Mouse (Mus musculus): ENCODE results near the gene Evpl. TPM values are rescaled to one million over a fixed set of nuclear protein-coding genes. Genes with fewer than 3 reads are reported as not detected.
A peak's percentile ranks its signal among the peaks of the same experiment; 100 is the strongest.

Gene Evpl
- polyA plus RNA-seq, 1 experiment from 2014 or later: 1.00 TPM

DNA sequence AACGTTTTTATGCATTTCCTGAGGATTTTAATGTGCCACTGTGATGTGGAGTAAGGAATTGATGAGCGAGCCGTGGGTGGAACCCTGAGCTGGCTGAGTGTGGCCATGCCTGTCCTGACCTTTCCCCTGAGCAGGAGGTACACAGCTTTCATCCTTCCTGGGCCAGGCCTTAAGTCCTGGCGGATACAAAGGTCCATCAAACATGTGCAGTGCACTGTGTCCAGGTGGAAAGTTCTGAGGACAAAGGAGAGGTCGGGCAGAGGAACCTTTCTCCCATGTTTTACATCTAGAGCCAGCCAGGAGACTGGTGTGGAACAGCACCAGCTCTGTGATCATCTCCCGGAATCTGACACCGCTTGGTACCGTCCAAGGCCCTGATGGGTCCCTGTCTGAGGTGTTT, 28.6 kb downstream of the Evpl start:
- Histone ChIP-seq H3K4me2 (no peak overlapping the region), H3K9me3 (replicated peaks) (no peaks in the 10 kb centered on the region)

DNA sequence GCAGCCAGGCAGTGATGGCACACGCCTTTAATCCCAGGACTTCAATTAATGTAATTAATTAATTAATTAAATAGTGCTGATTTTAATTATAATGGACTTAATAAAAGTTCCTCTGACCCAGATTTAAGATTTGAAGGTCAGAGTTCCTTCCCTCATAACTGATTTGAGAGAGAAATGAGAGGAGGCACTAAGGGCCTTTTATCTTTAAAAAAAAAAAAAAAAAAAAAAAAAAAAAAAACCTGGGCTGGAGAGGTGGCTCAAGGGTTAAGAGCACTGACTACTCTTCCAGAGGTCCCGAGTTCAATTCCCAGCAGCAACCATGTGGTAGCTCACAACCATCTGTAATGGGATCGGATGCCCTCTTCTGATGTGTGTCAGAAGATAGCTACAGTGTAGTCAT, 29.2 kb downstream of the Evpl start:
- no peak for ATAC-seq (ENCODE audit: low FRiP score)
- no peak overlapping the region for H3K4me2 ChIP-seq
- H3K4me3 ChIP-seq (replicated peaks): no peak overlapping the region
- no peaks in the 10 kb centered on the region for H3K9me3 ChIP-seq (replicated peaks)
- no peaks in the 10 kb centered on the region for H3K27me3 ChIP-seq (replicated peaks)
- H3K9ac ChIP-seq (replicated peaks): no peak overlapping the region
- 89% methylated on average over 3 of the region's 3 CpGs for WGBS
- H3K27ac ChIP-seq (replicated peaks): no peak overlapping the region
- H3K36me3 ChIP-seq: peaks cover 26% of the 10 kb centered on the region
- H3K4me1 ChIP-seq: no peaks in the 10 kb centered on the region

More for the DNA sequence above, 28.6 kb downstream of the Evpl start:
- H3K9ac ChIP-seq (replicated peaks): no peak overlapping the region
- H3K4me3 ChIP-seq (replicated peaks): no peak overlapping the region
- ATAC-seq (ENCODE audit: low FRiP score): no peak
- peaks cover 26% of the 10 kb centered on the region for H3K36me3 ChIP-seq
- 82% methylated on average over 8 of the region's 8 CpGs for WGBS
- H3K27ac ChIP-seq (replicated peaks): no peak overlapping the region
- H3K27me3 ChIP-seq (replicated peaks): no peaks in the 10 kb centered on the region
- no peaks in the 10 kb centered on the region for H3K4me1 ChIP-seq

DNA sequence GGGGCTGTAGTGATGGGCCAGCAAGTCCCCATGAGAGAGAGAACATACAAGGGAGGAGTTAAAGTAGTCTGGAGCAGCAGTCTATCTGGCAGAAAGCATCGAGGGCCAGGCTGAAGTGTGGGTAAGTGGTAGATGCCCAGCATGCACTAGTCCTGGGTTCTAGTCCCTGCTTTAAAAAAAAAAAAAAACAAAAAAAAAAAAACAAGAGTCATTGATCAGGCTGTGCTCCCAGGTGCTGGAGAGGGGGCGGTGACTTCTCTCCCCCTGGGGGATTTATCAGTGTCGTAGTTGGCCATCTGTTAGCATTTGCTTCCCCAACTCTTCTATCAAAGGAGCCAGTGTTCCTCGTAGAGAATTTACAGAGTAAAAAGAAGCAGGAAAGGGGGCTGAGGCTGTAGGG, 31.2 kb downstream of the Evpl start:
- peaks cover 26% of the 10 kb centered on the region for H3K36me3 ChIP-seq
- H3K4me2 ChIP-seq: no peak overlapping the region
- ATAC-seq (ENCODE audit: low FRiP score): no peak
- WGBS: 65% methylated on average over 4 of the region's 4 CpGs
- H3K4me1 ChIP-seq: no peaks in the 10 kb centered on the region
- no peak overlapping the region for H3K9ac ChIP-seq (replicated peaks)
- H3K4me3 ChIP-seq (replicated peaks): no peak overlapping the region
- no peaks in the 10 kb centered on the region for H3K9me3 ChIP-seq (replicated peaks)
- no peak overlapping the region for H3K27ac ChIP-seq (replicated peaks)
- no peaks in the 10 kb centered on the region for H3K27me3 ChIP-seq (replicated peaks)

DNA sequence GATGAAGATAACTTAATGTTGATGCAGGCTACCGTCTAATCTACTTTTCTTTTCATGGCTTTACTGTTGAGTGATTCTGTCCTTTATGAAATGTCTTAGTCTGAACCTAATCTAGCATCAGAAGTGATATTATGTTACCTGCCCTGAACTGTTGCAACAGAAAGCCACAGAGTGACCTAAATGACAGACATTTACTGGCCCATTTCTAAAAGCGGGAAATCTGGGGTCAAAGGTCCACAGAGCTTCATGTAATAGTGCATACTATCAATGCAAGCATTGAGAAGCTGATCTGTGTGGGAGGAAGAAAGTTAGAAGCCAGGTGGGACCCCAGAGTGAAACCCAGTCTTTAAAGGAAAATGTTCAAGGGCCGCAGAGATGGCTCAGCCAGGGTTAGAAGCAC, 34.7 kb downstream of the Evpl start:
- WGBS: 98% methylated on average over 3 of the region's 3 CpGs
- peaks cover 8% of the 10 kb centered on the region for H3K4me1 ChIP-seq
- no peak overlapping the region for H3K4me3 ChIP-seq (replicated peaks)
- no peak overlapping the region for H3K27ac ChIP-seq (replicated peaks)
- H3K4me2 ChIP-seq: no peak overlapping the region
- no peak for ATAC-seq (ENCODE audit: low FRiP score)
- H3K27me3 ChIP-seq (replicated peaks): no peaks in the 10 kb centered on the region
- peaks cover 26% of the 10 kb centered on the region for H3K36me3 ChIP-seq
- H3K9me3 ChIP-seq (replicated peaks): no peaks in the 10 kb centered on the region
- H3K9ac ChIP-seq (replicated peaks): no peak overlapping the region

DNA sequence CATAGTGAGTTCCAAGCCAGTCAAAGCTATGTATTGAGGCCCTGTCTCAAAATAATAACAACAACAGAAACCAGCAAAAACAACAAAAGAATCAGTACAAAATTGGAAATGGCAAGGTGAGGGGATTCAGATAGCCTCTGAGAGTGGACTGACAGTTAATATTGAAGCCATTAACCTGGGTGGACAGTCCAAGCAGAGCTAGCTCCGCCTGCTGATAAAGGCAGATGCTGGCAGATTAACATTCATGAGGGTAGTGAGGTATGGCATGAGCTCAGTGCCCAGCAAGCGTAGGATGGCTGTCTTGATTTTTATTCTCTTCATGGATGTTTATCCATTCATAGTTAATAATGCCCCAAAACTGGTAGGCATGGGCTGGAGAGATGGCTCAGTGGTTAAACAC, 36.7 kb downstream of the Evpl start:
- no peaks in the 10 kb centered on the region for H3K27me3 ChIP-seq (replicated peaks)
- no peaks in the 10 kb centered on the region for H3K9me3 ChIP-seq (replicated peaks)
- no peak overlapping the region for H3K4me2 ChIP-seq
- ATAC-seq (ENCODE audit: low FRiP score): no peak
- H3K4me1 ChIP-seq: peaks cover 27% of the 10 kb centered on the region
- peaks cover 15% of the 10 kb centered on the region for H3K36me3 ChIP-seq
- H3K4me3 ChIP-seq (replicated peaks): no peak overlapping the region
- no peak overlapping the region for H3K9ac ChIP-seq (replicated peaks)
- 93% methylated on average over 2 of the region's 2 CpGs for WGBS
- H3K27ac ChIP-seq (replicated peaks): no peak overlapping the region

DNA sequence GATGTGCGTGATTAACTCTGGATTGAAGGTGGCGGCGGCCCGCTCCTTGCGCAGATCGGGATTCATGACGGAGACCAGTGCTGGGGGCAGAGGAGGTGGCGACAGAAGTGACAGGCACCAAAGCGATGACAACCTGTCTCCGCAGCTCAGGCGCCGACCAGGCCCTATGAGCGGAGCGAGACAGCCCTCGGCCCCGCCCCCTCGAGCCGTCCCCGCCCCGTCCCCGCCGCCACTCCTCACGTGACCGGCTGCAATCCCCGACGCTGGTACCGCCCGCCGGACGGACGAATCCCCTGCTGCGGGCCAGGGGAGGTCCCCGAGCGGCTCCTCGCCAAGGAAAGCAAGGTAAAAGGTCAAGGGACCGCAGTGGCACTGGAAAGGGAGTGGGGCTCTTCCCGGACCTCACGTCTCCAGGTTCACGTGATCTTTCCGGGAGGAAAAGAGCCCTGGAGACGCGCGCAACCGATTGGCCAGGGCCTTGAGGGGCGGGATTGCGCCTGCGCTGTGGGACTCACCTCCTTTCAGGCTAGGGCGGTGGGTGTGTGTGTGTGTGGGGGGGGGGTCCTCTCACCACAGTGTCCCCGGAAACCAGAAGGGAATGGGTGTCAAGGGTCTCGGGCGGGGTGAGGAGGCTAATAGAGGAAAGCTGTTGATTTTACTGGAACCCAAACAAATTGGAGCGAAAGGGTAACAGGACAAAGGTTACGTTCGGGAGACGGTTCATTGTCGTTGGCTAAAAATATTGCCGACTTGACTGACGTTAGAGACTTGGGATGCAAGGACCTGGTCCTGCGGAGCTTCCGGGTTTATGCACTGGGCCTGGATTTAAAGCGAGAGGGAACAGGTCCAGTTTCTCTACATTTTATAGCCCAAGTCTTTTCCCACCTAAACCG, 39.0 kb downstream of the Evpl start, which contains the start of the genes Ten1 and Acox1:
Gene Ten1 (plus strand): TSS at position 217 of the 893 bp plus-strand sequence.
Gene Acox1 (minus strand): TSS at position 407 of the 893 bp plus-strand sequence.
- no peaks in the 10 kb centered on the region for H3K9me3 ChIP-seq (replicated peaks)
- H3K4me2 ChIP-seq: peak within 1 kb of the TSS; percentile 61
- under 1% methylated on average over 61 of the region's 62 CpGs for WGBS
- H3K27ac ChIP-seq (replicated peaks): peak within 1 kb of the TSS; percentile 99
- H3K9ac ChIP-seq (replicated peaks): peak within 1 kb of the TSS; percentile 93
- H3K36me3 ChIP-seq: 0 out of 2 replicates have a peak, but pooled peaks cover 4% of the 10 kb centered on the region
- peak within 1 kb of the TSS; percentile 88 for H3K4me3 ChIP-seq (replicated peaks)
- peaks cover 41% of the 10 kb centered on the region for H3K4me1 ChIP-seq
- peak; percentile 98 for ATAC-seq (ENCODE audit: low FRiP score)
- H3K27me3 ChIP-seq (replicated peaks): no peaks in the 10 kb centered on the region

DNA sequence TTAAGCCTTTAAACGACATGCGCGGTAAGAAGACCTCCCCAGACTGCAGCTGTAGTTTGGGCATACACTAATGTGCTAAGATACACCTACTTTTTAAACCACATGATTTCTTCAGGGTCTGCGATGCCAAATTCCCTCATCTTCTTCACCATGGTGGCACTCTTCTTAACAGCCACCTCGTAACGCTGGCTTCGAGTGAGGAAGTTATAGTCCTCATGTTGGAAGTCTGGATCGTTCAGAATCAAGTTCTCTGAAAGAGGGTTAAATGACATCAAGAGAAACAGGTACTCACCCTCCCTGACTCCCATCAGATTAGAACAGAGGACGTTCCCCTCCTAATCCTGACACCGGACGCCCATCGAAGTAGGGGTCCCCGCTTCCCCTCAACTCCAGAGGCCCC, 39.7 kb downstream of the Evpl start:
- Histone ChIP-seq H3K9ac (replicated peaks) (peak overlapping the region; percentile 93), H3K27me3 (replicated peaks) (no peaks in the 10 kb centered on the region), H3K4me2 (peak overlapping the region; percentile 61), H3K36me3 (0 out of 2 replicates have a peak, but pooled peaks cover 4% of the 10 kb centered on the region), H3K27ac (replicated peaks) (peak overlapping the region; percentile 99), H3K4me1 (peaks cover 41% of the 10 kb centered on the region), H3K9me3 (replicated peaks) (no peaks in the 10 kb centered on the region), H3K4me3 (replicated peaks) (peak overlapping the region; percentile 88)
- 21% methylated on average over 13 of the region's 13 CpGs for WGBS
- 0 out of 2 replicates have a peak, but pooled peaks have one; percentile 2 for ATAC-seq (ENCODE audit: low FRiP score)

DNA sequence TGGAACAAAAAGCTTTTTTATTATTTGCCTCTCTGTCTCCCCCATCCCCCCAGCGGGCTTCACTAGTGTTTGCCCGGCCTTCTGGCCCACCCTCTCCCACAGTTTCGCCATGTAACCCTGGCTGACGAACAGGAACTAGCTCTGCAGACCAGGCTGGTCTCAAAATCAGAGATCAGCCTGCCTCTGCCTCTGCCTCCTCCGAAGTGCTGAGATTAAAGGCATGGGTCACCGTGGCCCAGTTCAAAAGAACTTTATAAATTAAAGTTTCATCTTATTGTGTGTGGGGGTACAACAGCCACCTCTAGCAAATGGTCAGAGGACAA, 40.3 kb downstream of the Evpl start:
- H3K4me1 ChIP-seq: peaks cover 41% of the 10 kb centered on the region
- ATAC-seq (ENCODE audit: low FRiP score): no peak
- H3K36me3 ChIP-seq: 0 out of 2 replicates have a peak, but pooled peaks cover 7% of the 10 kb centered on the region
- no peaks in the 10 kb centered on the region for H3K9me3 ChIP-seq (replicated peaks)
- H3K4me3 ChIP-seq (replicated peaks): peak overlapping the region; percentile 88
- WGBS: 93% methylated on average over 6 of the region's 6 CpGs
- peak overlapping the region; percentile 61 for H3K4me2 ChIP-seq
- H3K27me3 ChIP-seq (replicated peaks): no peaks in the 10 kb centered on the region
- H3K9ac ChIP-seq (replicated peaks): peak overlapping the region; percentile 93; the same call in 1 of the 2 replicates
- no peak overlapping the region for H3K27ac ChIP-seq (replicated peaks)

DNA sequence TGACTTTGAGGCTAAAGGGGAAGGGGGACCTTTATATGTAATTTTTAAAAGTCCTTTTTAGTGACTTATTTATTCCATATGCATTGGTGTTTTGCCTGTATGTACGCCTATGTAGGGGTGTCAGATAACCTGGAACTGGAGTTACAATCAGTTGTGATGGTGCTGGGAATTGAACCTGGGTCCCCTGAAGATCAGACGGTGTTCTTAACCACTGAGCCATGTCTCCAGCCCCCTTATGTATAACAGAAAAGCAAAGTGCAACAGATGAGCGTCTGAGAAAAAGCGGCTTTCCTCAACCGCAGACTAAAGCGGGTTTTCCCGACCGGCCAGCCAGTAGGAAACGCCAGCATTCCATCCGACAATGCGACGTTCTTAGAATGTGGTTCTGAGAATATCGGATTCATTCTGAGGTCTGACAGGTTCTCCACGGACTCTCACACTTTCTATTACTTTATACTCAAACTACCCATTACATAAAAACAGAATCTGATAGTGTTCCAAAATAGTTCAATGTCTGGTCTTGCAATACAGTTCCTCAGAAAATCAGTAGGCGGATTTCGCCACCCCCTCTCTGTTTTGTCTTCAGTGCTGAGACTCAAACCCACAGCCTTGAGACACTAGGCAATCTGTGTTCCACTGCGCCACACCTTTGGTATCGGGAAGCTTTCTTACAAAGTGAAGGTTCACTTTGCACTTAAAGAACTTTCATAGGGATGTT, 40.9 kb downstream of the Evpl start:
- Histone ChIP-seq H3K4me1 (peaks cover 41% of the 10 kb centered on the region), H3K27me3 (replicated peaks) (no peaks in the 10 kb centered on the region), H3K4me3 (replicated peaks) (0 out of 2 replicates have a peak overlapping the region, but pooled peaks have one; percentile 88), H3K4me2 (peak overlapping the region; percentile 61), H3K9me3 (replicated peaks) (no peaks in the 10 kb centered on the region), H3K9ac (replicated peaks) (no peak overlapping the region), H3K36me3 (0 out of 2 replicates have a peak, but pooled peaks cover 7% of the 10 kb centered on the region), H3K27ac (replicated peaks) (no peak overlapping the region)
- ATAC-seq (ENCODE audit: low FRiP score): no peak
- 93% methylated on average over 18 of the region's 18 CpGs for WGBS

DNA sequence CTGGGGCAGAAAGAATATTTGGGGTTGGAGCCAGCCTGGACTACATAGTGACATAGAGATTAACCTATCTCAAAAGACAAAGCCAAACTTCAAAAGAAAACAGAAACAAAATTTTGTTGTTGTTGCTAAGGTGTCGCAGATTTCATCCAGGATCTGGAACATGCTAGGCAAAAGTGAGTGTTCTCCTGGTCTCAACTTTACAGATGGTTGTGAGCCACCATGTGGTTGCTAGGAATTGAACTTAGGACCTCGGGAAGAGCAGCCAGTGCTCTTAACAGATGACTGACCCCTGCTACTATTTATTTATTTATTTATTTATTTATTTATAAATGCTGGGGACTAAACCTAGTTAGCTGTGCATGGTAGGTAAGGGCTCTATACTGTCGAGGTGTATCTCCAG, 41.5 kb downstream of the Evpl start:
- ATAC-seq (ENCODE audit: low FRiP score): no peak
- WGBS: 83% methylated on average over 3 of the region's 3 CpGs

DNA sequence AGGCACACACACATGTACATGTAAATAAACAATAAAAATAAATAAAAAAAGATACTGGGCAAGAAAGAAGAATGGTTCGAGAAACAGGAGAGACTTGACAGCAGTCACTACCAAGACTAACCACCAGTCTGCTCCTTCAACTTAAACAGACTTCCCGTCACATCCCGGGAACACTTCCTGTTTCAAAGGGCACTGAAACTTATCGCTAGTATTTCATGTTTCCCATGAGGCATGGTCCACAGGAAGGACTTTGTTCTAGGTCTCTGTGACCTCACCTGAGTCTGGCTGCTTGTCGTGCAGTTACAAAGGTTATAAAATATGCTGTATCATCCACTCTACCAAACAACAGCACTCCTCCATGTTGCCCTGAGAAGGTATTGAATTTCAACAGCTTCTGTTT, 42.6 kb downstream of the Evpl start:
- 83% methylated on average over 5 of the region's 5 CpGs for whole genome bisulfite sequencing
- no peak overlapping the region for H3K4me2 ChIP-seq
- no peak overlapping the region for H3K27ac ChIP-seq (replicated peaks)
- H3K4me1 ChIP-seq: peaks cover 41% of the 10 kb centered on the region
- H3K4me3 ChIP-seq (replicated peaks): no peak overlapping the region
- H3K36me3 ChIP-seq: peaks cover 19% of the 10 kb centered on the region
- H3K9ac ChIP-seq (replicated peaks): no peak overlapping the region
- ATAC-seq (ENCODE audit: low FRiP score): no peak
- no peaks in the 10 kb centered on the region for H3K9me3 ChIP-seq (replicated peaks)
- H3K27me3 ChIP-seq (replicated peaks): no peaks in the 10 kb centered on the region

More for the DNA sequence above, 41.5 kb downstream of the Evpl start:
- H3K9me3 ChIP-seq (replicated peaks): no peaks in the 10 kb centered on the region
- H3K9ac ChIP-seq (replicated peaks): no peak overlapping the region
- H3K27me3 ChIP-seq (replicated peaks): no peaks in the 10 kb centered on the region
- no peak overlapping the region for H3K27ac ChIP-seq (replicated peaks)
- peaks cover 41% of the 10 kb centered on the region for H3K4me1 ChIP-seq
- H3K4me2 ChIP-seq: no peak overlapping the region
- H3K4me3 ChIP-seq (replicated peaks): no peak overlapping the region
- peaks cover 12% of the 10 kb centered on the region; the same call in 1 of the 2 replicates for H3K36me3 ChIP-seq
